26 mouse cellular contexts compared by ENCODE assay signal in the genomic region with DNA sequence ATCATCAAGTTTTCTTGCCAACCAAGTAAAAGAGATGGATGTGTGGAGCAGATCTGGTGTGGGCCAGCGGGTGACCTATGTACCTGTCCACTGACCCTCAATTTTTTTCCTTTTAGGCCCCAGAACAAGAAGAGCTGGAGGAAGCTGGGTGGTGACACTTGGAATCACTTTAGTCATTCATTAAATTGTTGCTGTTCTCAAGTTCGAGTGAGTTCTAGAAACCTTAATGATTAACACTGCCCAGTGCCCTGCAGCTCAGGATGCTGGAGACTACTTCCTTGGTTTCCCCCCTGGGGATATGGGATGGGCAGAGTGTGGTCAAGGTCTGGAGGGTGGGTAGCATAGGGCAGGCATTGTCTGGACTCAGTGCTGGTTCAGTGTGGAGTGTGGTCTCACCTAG. TPM values are rescaled to one million over a fixed set of nuclear protein-coding genes. Genes with fewer than 3 reads are reported as not detected.
A peak's percentile ranks its signal among the peaks of the same experiment; 100 is the strongest.
DNase-seq lines count a peak whose midpoint lies in the region; ATAC-seq lines count a peak whose summit lies in the region.
"Had no signal": no experiment of that assay in that cellular context is flagged by ENCODE, and none has a peak within 500 bp of the region (broad histone marks: within the 10 kb centered on the region; RNA-seq: fewer than 3 reads in every experiment).

No protein-coding gene starts in this region.

- WGBS in embryonic facial prominence, embryonic 12.5 days, result 72% methylated on average over 2 of the region's 2 CpGs
- WGBS in embryonic facial prominence, embryonic 10.5 days, result 78% methylated on average over 2 of the region's 2 CpGs
- 82% methylated on average over 2 of the region's 2 CpGs for WGBS in midbrain, embryonic 15.5 days

- no peak overlapping the region for H3K4me2 ChIP-seq in embryonic facial prominence, embryonic 12.5 days (replicated peaks)
- no peak overlapping the region for H3K4me2 ChIP-seq in midbrain, embryonic 15.5 days
- H3K4me2 ChIP-seq: forebrain, embryonic 15.5 days; hindbrain, embryonic 12.5 days had no signal

- H3K4me3 ChIP-seq in embryonic facial prominence, embryonic 12.5 days, result no peak overlapping the region
- H3K4me3 ChIP-seq in embryonic facial prominence, embryonic 10.5 days, result no peak overlapping the region
- H3K4me3 ChIP-seq in brown adipose tissue, adult 24 weeks (ENCODE audit: insufficient read depth, low read depth, low read length), result no peak overlapping the region
- H3K4me3 ChIP-seq in midbrain, embryonic 15.5 days, result no peak overlapping the region
- H3K4me3 ChIP-seq: forebrain, embryonic 15.5 days; heart, embryonic 10.5 days; hindbrain, embryonic 12.5 days had no signal

- no peaks in the 10 kb centered on the region for H3K4me1 ChIP-seq in embryonic facial prominence, embryonic 12.5 days
- 0 out of 2 replicates have a peak, but pooled peaks cover 6% of the 10 kb centered on the region for H3K4me1 ChIP-seq in embryonic facial prominence, embryonic 10.5 days
- H3K4me1 ChIP-seq in brown adipose tissue, adult 24 weeks (ENCODE audit: control insufficient read depth, insufficient read depth, insufficient read length, low read length), result peaks cover 12% of the 10 kb centered on the region
- no peaks in the 10 kb centered on the region for H3K4me1 ChIP-seq in midbrain, embryonic 15.5 days
- H3K4me1 ChIP-seq: forebrain, embryonic 15.5 days had no signal

- H3K9ac ChIP-seq in embryonic facial prominence, embryonic 12.5 days, result no peak overlapping the region
- no peak overlapping the region for H3K9ac ChIP-seq in midbrain, embryonic 15.5 days
- H3K9ac ChIP-seq: forebrain, embryonic 15.5 days; hindbrain, embryonic 12.5 days had no signal

- H3K36me3 ChIP-seq in embryonic facial prominence, embryonic 12.5 days, result no peaks in the 10 kb centered on the region
- no peaks in the 10 kb centered on the region for H3K36me3 ChIP-seq in embryonic facial prominence, embryonic 10.5 days (replicated peaks)
- H3K36me3 ChIP-seq in midbrain, embryonic 15.5 days (replicated peaks), result no peaks in the 10 kb centered on the region
- H3K36me3 ChIP-seq: forebrain, embryonic 15.5 days; G1E; heart, embryonic 10.5 days; hindbrain, embryonic 12.5 days had no signal

- no peaks in the 10 kb centered on the region for H3K27me3 ChIP-seq in embryonic facial prominence, embryonic 12.5 days
- H3K27me3 ChIP-seq in embryonic facial prominence, embryonic 10.5 days (replicated peaks; ENCODE audit: low read depth, poor library complexity, severe bottlenecking), result no peaks in the 10 kb centered on the region
- H3K27me3 ChIP-seq in midbrain, embryonic 15.5 days (replicated peaks), result no peaks in the 10 kb centered on the region
- H3K27me3 ChIP-seq: forebrain, embryonic 15.5 days had no signal

- no peak for DNase-seq in embryonic facial prominence, embryonic 10.5 days (ENCODE audit: low spot score)
- peak; percentile 92 for DNase-seq in kidney, adult 9 months
- DNase-seq in kidney, postnatal 10 days, result peak; percentile 45
- DNase-seq in spleen, adult 12 weeks (ENCODE audit: low spot score), result no peak
- DNase-seq in yolk sac, embryonic 10.5 days (ENCODE audit: low spot score), result no peak
- DNase-seq: adrenal gland, adult 8-10 months; adrenal gland, postnatal 36 days; B cell, adult 2 months; cerebellum, adult 11 months; cerebellum, adult 9-10 months; cerebellum, postnatal 36 days; gastrocnemius, postnatal 10 days; heart, adult 18-20 months; heart, postnatal 10 days; heart, postnatal 4 days had no signal

- ATAC-seq in embryonic facial prominence, embryonic 12.5 days (ENCODE audit: insufficient number of reproducible peaks, insufficient read depth, low FRiP score, low TSS enrichment), result 0 out of 2 replicates have a peak, but pooled peaks have one; percentile 41
- ATAC-seq in midbrain, embryonic 15.5 days (replicated peaks), result no peak
- ATAC-seq: CD4-positive, CD25-positive, alpha-beta regulatory T cell, adult 4 months; forebrain, embryonic 15.5 days had no signal

- H3K9me3 ChIP-seq in embryonic facial prominence, embryonic 12.5 days, result no peaks in the 10 kb centered on the region
- 0 out of 2 replicates have a peak, but pooled peaks cover 5% of the 10 kb centered on the region for H3K9me3 ChIP-seq in embryonic facial prominence, embryonic 10.5 days
- no peaks in the 10 kb centered on the region for H3K9me3 ChIP-seq in midbrain, embryonic 15.5 days
- H3K9me3 ChIP-seq: forebrain, embryonic 15.5 days; heart, embryonic 10.5 days; hindbrain, embryonic 12.5 days had no signal

- no peak overlapping the region for H3K27ac ChIP-seq in embryonic facial prominence, embryonic 12.5 days
- no peak overlapping the region for H3K27ac ChIP-seq in embryonic facial prominence, embryonic 10.5 days (replicated peaks)
- peak overlapping the region; percentile 99 for H3K27ac ChIP-seq in brown adipose tissue, adult 24 weeks (replicated peaks; ENCODE audit: low read depth, low read length)
- H3K27ac ChIP-seq in midbrain, embryonic 15.5 days, result no peak overlapping the region
- H3K27ac ChIP-seq: forebrain, embryonic 15.5 days; heart, embryonic 10.5 days; hindbrain, embryonic 12.5 days had no signal

RNA-seq across cellular contexts. Expression of gene Ctcfl, which starts 9.8 kb away (rescaled TPM):
- 0.12 TPM in 1 of 2 replicates, not detected in the other for polyA plus RNA-seq in embryonic facial prominence, embryonic 12.5 days (2016; fragmentation: Nextera tagmentation; extraction: Ambion mirVana)
- polyA plus RNA-seq in embryonic facial prominence, embryonic 10.5 days (2016; fragmentation: Nextera tagmentation; extraction: Ambion mirVana), result 0.07 and 0.09 TPM in 2 replicates
- 0.55 TPM in 1 of 2 replicates, not detected in the other for polyA plus RNA-seq in brown adipose tissue, adult 24 weeks (2012; ENCODE audit: insufficient read depth, insufficient read length, missing spikeins)
- polyA plus RNA-seq in midbrain, embryonic 15.5 days (2015; fragmentation: Nextera tagmentation; extraction: Ambion mirVana), result 0.05 and 0.14 TPM in 2 replicates
- polyA plus RNA-seq: CD4-positive, CD25-positive, alpha-beta regulatory T cell, adult 4 months; embryonic facial prominence, embryonic 11.5 days; forebrain, embryonic 11.5 days; G1E had no signal

RNA-seq across cellular contexts. Expression of gene Pck1, which starts 23.7 kb away (rescaled TPM):
- 0.10 TPM in 1 of 2 replicates, not detected in the other for polyA plus RNA-seq in embryonic facial prominence, embryonic 12.5 days (2016; fragmentation: Nextera tagmentation; extraction: Ambion mirVana)
- not detected in 2 replicates for polyA plus RNA-seq in embryonic facial prominence, embryonic 10.5 days (2016; fragmentation: Nextera tagmentation; extraction: Ambion mirVana)
- polyA plus RNA-seq in brown adipose tissue, adult 24 weeks (2012; ENCODE audit: insufficient read depth, insufficient read length, missing spikeins), result 1,317 and 1,888 TPM in 2 replicates
- not detected in 2 replicates for polyA plus RNA-seq in midbrain, embryonic 15.5 days (2015; fragmentation: Nextera tagmentation; extraction: Ambion mirVana)
- polyA plus RNA-seq: CD4-positive, CD25-positive, alpha-beta regulatory T cell, adult 4 months; embryonic facial prominence, embryonic 11.5 days; forebrain, embryonic 11.5 days; forebrain, embryonic 15.5 days; G1E; heart, embryonic 10.5 days; heart, embryonic 14.5 days; hindbrain, embryonic 12.5 days had no signal

Comparison
In these comparisons a context has a peak if more than half of its experiments do, and no peak if none do; other contexts are left out.
1. DNase-seq: peak in kidney, adult 9 months (single experiment) and kidney, postnatal 10 days (single experiment); none in embryonic facial prominence, embryonic 10.5 days (single experiment), spleen, adult 12 weeks (single experiment) and yolk sac, embryonic 10.5 days (single experiment).
2. RNA of gene Pck1, which starts 23.7 kb away (polyA plus RNA-seq): 1,317 to 1,888 TPM in brown adipose tissue, adult 24 weeks; 0.10 TPM in embryonic facial prominence, embryonic 12.5 days, not detected in embryonic facial prominence, embryonic 10.5 days and not detected in midbrain, embryonic 15.5 days; every median in the first group is over 1,000 times any median in the second.